Mouse (Mus musculus): ENCODE data around the gene AA986860. TPM values are rescaled to one million over a fixed set of nuclear protein-coding genes. Genes with fewer than 3 reads are reported as not detected.

AA986860 gene
- total and polyA plus RNA-seq, 3 experiments, result 0.31 to 0.58 TPM; not detected in 1

DNA sequence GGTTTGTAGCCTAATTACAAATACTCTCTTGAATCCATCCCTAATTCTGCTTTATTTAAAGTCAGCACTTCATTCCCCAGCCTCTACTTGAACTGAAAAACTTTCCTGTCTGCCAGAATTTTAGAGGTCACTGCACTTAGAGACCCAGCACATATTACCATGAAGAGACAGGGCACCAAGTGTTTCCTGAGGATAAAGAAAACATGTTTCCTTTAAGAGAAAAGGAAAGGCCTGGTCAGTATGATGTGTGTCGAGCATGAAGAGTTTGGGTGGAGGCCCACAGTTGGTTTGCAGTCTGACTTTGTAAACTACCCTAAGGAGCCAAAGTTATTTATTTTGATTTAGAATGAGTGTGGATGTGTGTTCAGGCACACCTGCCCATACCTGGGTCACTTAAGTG lies 3.7 kb upstream of the AA986860 start:
- Histone ChIP-seq H3K36me3 (ENCODE audit: control insufficient read depth in 1 of 2, insufficient read depth in 2 of 2, low read length in 2 of 2) (peaks cover 0 to 18% of the 10 kb centered on the region in 2 experiments; a peak in 2 of 4 replicates), H3K9ac (ENCODE audit: control insufficient read depth, low read depth, low read length, poor library complexity, severe bottlenecking) (no peak overlapping the region), H3K9me3 (replicated peaks; ENCODE audit: insufficient read depth, low read length) (no peaks in the 10 kb centered on the region), H3K27ac (ENCODE audit: control insufficient read depth, low read depth, low read length) (no peak overlapping the region), H3K27me3 (ENCODE audit: control insufficient read depth in 1 of 2, insufficient read depth in 2 of 2, low read length in 2 of 2) (no peaks in the 10 kb centered on the region), H3K4me3 (ENCODE audit: control insufficient read depth in 1 of 2, insufficient read depth in 1 of 2, low read depth in 2 of 2, low read length in 2 of 2) (no peak overlapping the region), H3K4me1 (ENCODE audit: control insufficient read depth in 1 of 2, insufficient read depth in 2 of 2, low read length in 2 of 2) (peaks cover 0 to 15% of the 10 kb centered on the region in 2 experiments; a peak in 3 of 4 replicates), H3K79me2 (ENCODE audit: control insufficient read depth, insufficient read depth, low read length, poor library complexity) (no peaks in the 10 kb centered on the region)
- TF ChIP-seq RCOR1 (IDR thresholded peaks at IDR 0.05; ENCODE audit: low read depth, low read length) (no peak), TCF12 (IDR thresholded peaks at IDR 0.05; ENCODE audit: low read depth, low read length) (no peak), BHLHE40 (IDR thresholded peaks at IDR 0.05; ENCODE audit: borderline replicate concordance, low read depth, low read length) (no peak)
- no peak for DNase-seq (ENCODE audit: low read depth, low spot score)

DNA sequence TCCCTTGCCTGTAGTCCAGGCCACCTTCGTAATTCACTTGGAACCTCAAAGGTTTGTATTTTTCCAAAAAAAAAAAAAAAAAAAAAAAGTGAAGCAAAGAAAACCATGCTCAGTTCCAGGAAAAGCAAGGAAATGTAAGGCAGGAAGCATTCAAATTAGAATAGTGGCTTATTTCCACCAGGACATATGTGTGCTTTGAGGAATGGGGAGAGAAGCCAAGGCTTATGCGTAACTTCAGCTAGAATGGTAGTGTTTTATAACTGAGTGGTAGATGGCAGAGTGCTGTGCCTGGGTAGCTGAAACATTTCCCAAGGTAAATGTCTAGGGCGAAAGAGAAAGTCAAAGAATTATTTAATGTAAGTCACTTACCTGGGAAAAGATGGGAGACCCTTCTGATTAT lies 3.1 kb upstream of the AA986860 start:
- no peak overlapping the region for H3K27ac ChIP-seq (ENCODE audit: control insufficient read depth, low read depth, low read length)
- no peaks in the 10 kb centered on the region for H3K9me3 ChIP-seq (replicated peaks; ENCODE audit: insufficient read depth, low read length)
- DNase-seq (ENCODE audit: low read depth, low spot score), result no peak
- H3K36me3 ChIP-seq (ENCODE audit: control insufficient read depth in 1 of 2, insufficient read depth in 2 of 2, low read length in 2 of 2), result peaks cover 0 to 20% of the 10 kb centered on the region in 2 experiments; a peak in 2 of 4 replicates
- peaks cover 0 to 21% of the 10 kb centered on the region in 2 experiments; a peak in 3 of 4 replicates for H3K4me1 ChIP-seq (ENCODE audit: control insufficient read depth in 1 of 2, insufficient read depth in 2 of 2, low read length in 2 of 2)
- no peak for TF ChIP-seq POLR2AphosphoS5 (IDR thresholded peaks at IDR 0.05; ENCODE audit: borderline replicate concordance, low read depth, low read length)
- no peak for TF ChIP-seq UBTF (IDR thresholded peaks at IDR 0.05; ENCODE audit: borderline replicate concordance, insufficient read depth, low read depth, low read length)
- TF ChIP-seq HCFC1 (IDR thresholded peaks at IDR 0.05; ENCODE audit: low read depth, low read length), result no peak
- TF ChIP-seq MAFK (IDR thresholded peaks at IDR 0.05; ENCODE audit: borderline replicate concordance, low read depth, low read length), result no peak
- TF ChIP-seq TBP (IDR thresholded peaks at IDR 0.05; ENCODE audit: low read depth, low read length), result no peak
- H3K9ac ChIP-seq (ENCODE audit: control insufficient read depth, low read depth, low read length, poor library complexity, severe bottlenecking), result no peak overlapping the region
- no peak overlapping the region for H3K4me3 ChIP-seq (ENCODE audit: control insufficient read depth in 1 of 2, insufficient read depth in 1 of 2, low read depth in 2 of 2, low read length in 2 of 2)
- H3K79me2 ChIP-seq (ENCODE audit: control insufficient read depth, insufficient read depth, low read length, poor library complexity), result no peaks in the 10 kb centered on the region
- no peaks in the 10 kb centered on the region for H3K27me3 ChIP-seq (ENCODE audit: control insufficient read depth in 1 of 2, insufficient read depth in 2 of 2, low read length in 2 of 2)

DNA sequence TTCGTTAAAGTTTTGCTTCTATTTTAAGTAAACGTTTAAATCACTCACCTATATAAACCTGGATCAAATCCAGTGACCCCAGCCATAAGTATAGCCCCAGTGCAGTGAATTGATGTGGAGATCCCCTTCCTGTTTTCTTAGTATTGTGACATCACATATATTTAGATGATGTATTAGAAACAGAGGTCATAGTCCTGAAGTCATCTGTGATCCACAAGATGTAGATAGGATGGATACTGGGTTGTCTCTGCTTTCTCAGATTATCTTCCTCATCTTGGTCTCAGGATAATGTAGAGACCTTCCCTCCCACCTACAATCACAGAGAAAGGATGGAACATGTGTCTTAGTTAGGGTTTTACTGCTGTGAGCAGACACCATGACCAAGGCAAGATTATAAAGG lies 2.6 kb upstream of the AA986860 start, which contains the start of gene Pfkfb2:
Gene Pfkfb2 (minus strand): TSS at position 101 of the 400 bp plus-strand sequence.
- H3K9me3 ChIP-seq (replicated peaks; ENCODE audit: insufficient read depth, low read length), result no peaks in the 10 kb centered on the region
- peaks cover 0 to 23% of the 10 kb centered on the region in 2 experiments; a peak in 3 of 4 replicates for H3K4me1 ChIP-seq (ENCODE audit: control insufficient read depth in 1 of 2, insufficient read depth in 2 of 2, low read length in 2 of 2)
- no peak within 1 kb of the TSS for H3K27ac ChIP-seq (ENCODE audit: control insufficient read depth, low read depth, low read length)
- H3K4me3 ChIP-seq (ENCODE audit: control insufficient read depth in 1 of 2, insufficient read depth in 1 of 2, low read depth in 2 of 2, low read length in 2 of 2), result no peak within 1 kb of the TSS
- H3K79me2 ChIP-seq (ENCODE audit: control insufficient read depth, insufficient read depth, low read length, poor library complexity), result no peaks in the 10 kb centered on the region
- no peak for DNase-seq (ENCODE audit: low read depth, low spot score)
- no peak for TF ChIP-seq CHD2 (IDR thresholded peaks at IDR 0.05; ENCODE audit: low read length)
- TF ChIP-seq MXI1 (IDR thresholded peaks at IDR 0.05; ENCODE audit: low read depth, low read length), result no peak
- no peak for TF ChIP-seq ETS1 (IDR thresholded peaks at IDR 0.05; ENCODE audit: low read depth, low read length)
- no peak for TF ChIP-seq HCFC1 (IDR thresholded peaks at IDR 0.05; ENCODE audit: low read depth, low read length)
- TF ChIP-seq MAX (IDR thresholded peaks at IDR 0.05; ENCODE audit: low read length), result no peak
- TF ChIP-seq RCOR1 (IDR thresholded peaks at IDR 0.05; ENCODE audit: low read depth, low read length), result no peak
- TF ChIP-seq NRF1 (IDR thresholded peaks at IDR 0.05; ENCODE audit: insufficient read depth, low read depth, low read length, poor library complexity, severe bottlenecking), result no peak
- TF ChIP-seq NELFE (IDR thresholded peaks at IDR 0.05; ENCODE audit: low read depth, low read length), result no peak
- TF ChIP-seq ZC3H11A (IDR thresholded peaks at IDR 0.05; ENCODE audit: low read depth, low read length), result no peak
- no peak for TF ChIP-seq CHD1 (IDR thresholded peaks at IDR 0.05; ENCODE audit: low read depth, low read length)
- no peak for TF ChIP-seq JUND (IDR thresholded peaks at IDR 0.05; ENCODE audit: low read depth, low read length)
- TF ChIP-seq SMC3 (IDR thresholded peaks at IDR 0.05; ENCODE audit: low read depth, low read length), result no peak
- no peak for TF ChIP-seq ELF1 (IDR thresholded peaks at IDR 0.05; ENCODE audit: low read depth, low read length)
- TF ChIP-seq GATA1 (IDR thresholded peaks at IDR 0.05; ENCODE audit: low read depth, low read length), result no peak
- H3K36me3 ChIP-seq (ENCODE audit: control insufficient read depth in 1 of 2, insufficient read depth in 2 of 2, low read length in 2 of 2), result peaks cover 0 to 20% of the 10 kb centered on the region in 2 experiments; a peak in 2 of 4 replicates
- H3K27me3 ChIP-seq (ENCODE audit: control insufficient read depth in 1 of 2, insufficient read depth in 2 of 2, low read length in 2 of 2), result no peaks in the 10 kb centered on the region
- H3K9ac ChIP-seq (ENCODE audit: control insufficient read depth, low read depth, low read length, poor library complexity, severe bottlenecking), result no peak within 1 kb of the TSS

All from MEL (cell line).